Comparison of ENCODE assay signal across 8 mouse cellular contexts in the genomic region with DNA sequence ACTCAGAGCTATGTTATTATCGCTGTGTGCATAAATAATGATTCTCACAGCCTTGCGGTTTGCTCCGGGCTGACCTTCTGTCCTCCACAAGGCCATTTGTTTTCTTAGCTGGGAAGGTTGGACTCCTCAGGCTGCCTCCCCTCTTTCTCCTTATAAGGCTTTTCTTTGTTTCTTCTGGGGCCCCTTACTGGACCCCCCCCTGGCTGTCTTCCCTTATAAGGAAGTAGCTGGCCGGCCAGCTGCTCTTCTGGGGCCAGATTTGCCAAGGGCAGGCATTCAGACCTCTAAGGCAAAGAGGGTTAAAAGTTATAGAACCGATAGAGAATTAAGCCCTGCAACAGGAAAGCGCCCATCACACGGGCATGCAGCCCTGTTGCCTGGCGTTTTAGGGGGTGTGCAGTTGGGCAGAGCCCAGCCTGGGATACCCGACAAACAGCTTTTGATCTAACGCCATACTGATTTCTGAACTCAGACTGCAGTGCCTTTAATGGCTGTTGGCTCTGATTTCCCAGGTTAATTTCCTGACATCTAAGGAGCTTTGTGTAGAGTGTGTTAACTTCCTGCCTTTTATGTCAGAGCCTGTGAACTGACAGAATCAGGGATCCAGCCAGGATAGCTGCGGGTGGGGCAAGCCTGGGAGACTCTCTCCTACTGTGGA.
DNase-seq lines count a peak whose midpoint lies in the region; ATAC-seq and TF ChIP-seq lines count a peak whose summit lies in the region.

No protein-coding gene starts in this region.

- H3K36me3 ChIP-seq in embryonic facial prominence, embryonic 12.5 days = no peaks in the 10 kb centered on the region
- no peaks in the 10 kb centered on the region for H3K36me3 ChIP-seq in hindbrain, embryonic 15.5 days

- H3K9me3 ChIP-seq in embryonic facial prominence, embryonic 12.5 days = no peaks in the 10 kb centered on the region
- no peaks in the 10 kb centered on the region for H3K9me3 ChIP-seq in hindbrain, embryonic 15.5 days

- no peak for TF ChIP-seq CTCF in lung, adult 2 months (IDR thresholded peaks at IDR 0.05; ENCODE audit: insufficient read depth, low read length)

- 3% methylated on average over 11 of the region's 11 CpGs for WGBS in embryonic facial prominence, embryonic 12.5 days
- WGBS in hindbrain, embryonic 15.5 days = 5% methylated on average over 11 of the region's 11 CpGs
- WGBS in lung, adult 2 months = 11% methylated on average over 11 of the region's 11 CpGs

- no peak overlapping the region for H3K4me3 ChIP-seq in embryonic facial prominence, embryonic 12.5 days
- no peak overlapping the region for H3K4me3 ChIP-seq in hindbrain, embryonic 15.5 days
- H3K4me3 ChIP-seq in lung, adult 2 months (replicated peaks; ENCODE audit: extremely low read depth, low read depth, low read length) = peak overlapping the region; percentile 32

- H3K4me2 ChIP-seq in embryonic facial prominence, embryonic 12.5 days (replicated peaks) = 0 out of 2 replicates have a peak overlapping the region, but pooled peaks have one; percentile 14
- peak overlapping the region; percentile 9 for H3K4me2 ChIP-seq in hindbrain, embryonic 15.5 days

- no peak for TF ChIP-seq POLR2A in lung, adult 2 months (IDR thresholded peaks at IDR 0.05; ENCODE audit: borderline replicate concordance, extremely low read depth, low read depth, low read length)

- H3K9ac ChIP-seq in embryonic facial prominence, embryonic 12.5 days = 0 out of 2 replicates have a peak overlapping the region, but pooled peaks have one; percentile 0
- no peak overlapping the region for H3K9ac ChIP-seq in hindbrain, embryonic 15.5 days

- peak overlapping the region; percentile 82 for H3K27ac ChIP-seq in embryonic facial prominence, embryonic 12.5 days
- H3K27ac ChIP-seq in hindbrain, embryonic 15.5 days (replicated peaks) = peak overlapping the region; percentile 56

- H3K4me1 ChIP-seq in embryonic facial prominence, embryonic 12.5 days = peaks cover 53% of the 10 kb centered on the region
- peaks cover 42% of the 10 kb centered on the region for H3K4me1 ChIP-seq in hindbrain, embryonic 15.5 days (replicated peaks)
- peaks cover 11% of the 10 kb centered on the region for H3K4me1 ChIP-seq in lung, adult 2 months (ENCODE audit: control insufficient read depth, insufficient read depth, low read length)

- no peaks in the 10 kb centered on the region for H3K27me3 ChIP-seq in embryonic facial prominence, embryonic 12.5 days
- no peaks in the 10 kb centered on the region for H3K27me3 ChIP-seq in hindbrain, embryonic 15.5 days

- peak; percentile 67 for DNase-seq in adrenal gland, postnatal 14 days
- DNase-seq in lung, adult 2 months = no peak
- DNase-seq in ovary, postnatal 14 days (ENCODE audit: low spot score) = peak; percentile 38
- no peak for DNase-seq in frontal cortex, postnatal 36 days (ENCODE audit: low spot score in 2 of 2)
- no peak for DNase-seq in layer of hippocampus, adult 9-11 months

- ATAC-seq in embryonic facial prominence, embryonic 12.5 days (ENCODE audit: insufficient number of reproducible peaks, insufficient read depth, low FRiP score, low TSS enrichment) = no peak
- peak; percentile 49 for ATAC-seq in hindbrain, embryonic 15.5 days (ENCODE audit: low FRiP score, low read depth)
- ATAC-seq in cerebellum, adult (ENCODE audit: insufficient number of reproducible peaks, low FRiP score, low TSS enrichment) = no peak

Comparison
In these comparisons a context has a peak if more than half of its experiments do, and no peak if none do; other contexts are left out.
1. DNase-seq: peak in adrenal gland, postnatal 14 days (single experiment) and ovary, postnatal 14 days (single experiment); none in lung, adult 2 months (single experiment), frontal cortex, postnatal 36 days (0 of 2) and layer of hippocampus, adult 9-11 months (single experiment).